Mouse (Mus musculus): ENCODE measurements around the gene Vmn1r226.

The Vmn1r226 gene

GRCm38 (mm10) chr17:20682543-20682942 is at the start of gene Vmn1r226:
Gene Vmn1r226 (plus strand): TSS chr17:20682843.
- in situ Hi-C loops (cut with MseI, MboI) = no loop called here

- in situ Hi-C loops (cut with MseI, MboI) = no loop called here
Measured at GRCm38 (mm10) chr17:20729543-20729942, 46.9 kb downstream of the Vmn1r226 start, which contains the start of gene Vmn1r227. Gene Vmn1r227 (plus strand): TSS chr17:20729843.

Measured in mouse trophoblast stem cell (cell line).